Mouse (Mus musculus) olfactory bulb, adult 2 months (tissue): Measurements from ENCODE around the gene Gm17428.

Experiments
- CTCF ChIP-seq: fragments of 200-500 bp; IDR thresholded peaks from 2 replicates; pipeline ENCODE4 v1.5.1; 2012; ENCODE audit warnings: low read depth, mild to moderate bottlenecking, low read length, moderate library complexity; ENCODE audit not compliant: insufficient read depth
- POLR2A ChIP-seq: fragments of 200-500 bp; IDR thresholded peaks from 2 replicates; pipeline ENCODE4 v1.6.1; 2012; ENCODE audit warnings: mild to moderate bottlenecking, low read depth, low read length, moderate library complexity; ENCODE audit not compliant: insufficient read depth

- TF ChIP-seq POLR2A (no peak), CTCF (no peak)
Measured at GRCm38 (mm10) chr14:54994869-54995186, 18.1 kb downstream of the Gm17428 start.
